Mouse (Mus musculus) hindlimb bud, embryonic 11.5 days (tissue): ENCODE results near the gene Ptgdr2.

Source experiments
- DNase-seq: peaks from one replicate; pipeline ENCODE4 v3.0.0-alpha.2; 2012; ENCODE audit warnings: low read depth, low spot score; ENCODE audit errors: extremely low spot score

Ptgdr2 gene

DNA sequence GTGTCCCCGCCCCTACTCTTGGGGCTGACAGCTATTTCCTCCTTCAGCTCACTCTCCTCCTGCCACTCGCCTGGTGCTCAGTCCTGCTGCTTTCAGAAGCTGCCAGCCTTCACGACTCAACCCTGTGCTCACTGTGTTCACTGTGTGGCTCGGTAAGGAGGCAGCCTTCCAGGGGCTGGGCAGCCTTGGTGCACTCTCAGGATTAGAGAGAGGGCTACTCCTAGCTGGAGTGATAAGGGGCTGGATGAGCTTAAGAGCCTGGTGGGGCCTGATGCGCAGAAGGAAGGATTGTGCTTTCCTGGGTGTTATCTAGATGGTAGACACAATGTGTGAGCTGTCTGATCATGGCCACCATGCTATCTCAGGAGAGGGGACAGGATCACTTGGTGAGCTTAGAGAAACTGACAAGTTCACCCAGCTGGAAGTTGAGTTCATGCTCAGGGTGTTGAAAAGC lies at the start of gene Ptgdr2:
Ptgdr2 (plus strand) TSS at position 51 of the 454 bp plus-strand sequence.
- DNase-seq = no peak

DNA sequence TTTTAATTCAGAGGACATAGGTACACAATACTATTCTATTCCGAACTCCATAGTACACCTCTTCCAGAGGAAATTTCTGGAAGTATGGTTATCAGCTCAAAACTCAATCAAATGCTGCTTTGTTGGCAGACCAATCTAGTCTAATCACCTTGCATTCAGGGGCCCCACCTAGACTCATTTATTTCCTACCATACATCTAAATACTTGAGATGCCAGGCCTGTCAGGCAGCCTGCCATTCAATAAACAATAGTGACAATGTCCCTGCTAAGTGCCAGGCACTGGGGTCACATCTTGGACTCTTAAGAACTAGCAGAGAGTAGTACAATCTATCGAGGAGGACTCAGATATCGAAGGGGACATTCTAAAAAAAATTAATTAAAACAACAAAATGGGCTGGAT lies 44.8 kb upstream of the Ptgdr2 start:
- no peak for DNase-seq

DNA sequence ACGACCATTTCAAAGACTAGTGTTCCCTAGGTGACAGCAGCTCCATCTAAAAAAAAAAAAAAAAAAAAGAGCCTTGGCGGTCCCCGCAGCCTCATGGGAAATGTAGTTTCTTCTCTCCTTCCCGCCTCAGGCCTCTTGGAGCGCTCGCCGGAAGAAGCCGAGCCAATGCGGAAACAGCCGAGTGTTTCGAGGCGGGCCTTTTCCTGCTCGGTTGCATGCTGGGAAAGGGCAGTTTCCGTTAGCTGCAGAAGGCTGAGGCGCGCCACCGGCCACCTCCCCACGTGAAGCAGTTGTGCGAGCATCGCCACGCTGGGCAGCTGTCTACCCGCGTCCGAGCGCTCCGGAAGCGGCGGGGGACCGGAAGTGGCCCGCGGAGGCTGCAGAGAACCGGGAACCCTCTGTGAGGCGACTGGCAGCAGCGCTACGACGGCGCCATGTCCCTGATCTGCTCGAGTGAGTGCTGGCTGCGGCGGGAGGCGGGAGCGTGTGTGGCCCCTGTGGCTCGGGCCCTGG lies 41.9 kb upstream of the Ptgdr2 start, which contains the start of gene Prpf19:
Prpf19 (plus strand) TSS at position 216 of the 513 bp plus-strand sequence.
- peak; percentile 91 for DNase-seq

DNA sequence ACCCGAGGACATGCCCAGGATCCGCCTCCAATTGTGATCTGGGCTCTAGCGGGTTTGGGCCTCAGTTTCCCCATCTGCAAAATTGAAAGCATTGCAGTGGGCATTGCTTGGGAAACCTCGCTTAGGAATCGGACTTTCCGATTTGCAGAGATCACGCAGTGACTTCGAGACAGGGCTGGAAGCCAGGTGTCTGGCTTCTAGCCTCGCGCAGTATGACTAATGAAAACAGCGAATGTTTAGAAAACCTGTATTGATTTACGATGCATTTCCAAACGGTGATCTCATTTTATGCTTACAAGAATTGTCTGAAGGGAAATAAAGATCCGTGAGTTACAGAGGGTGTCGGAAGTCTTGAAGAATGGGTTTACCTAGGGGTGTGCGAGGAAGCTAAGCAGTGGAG lies 41.3 kb upstream of the Ptgdr2 start:
- DNase-seq = no peak

- no peak for DNase-seq
These were observed 40.1 kb upstream of the Ptgdr2 start for GRCm38 (mm10) chr19:10896849-10897248.

DNA sequence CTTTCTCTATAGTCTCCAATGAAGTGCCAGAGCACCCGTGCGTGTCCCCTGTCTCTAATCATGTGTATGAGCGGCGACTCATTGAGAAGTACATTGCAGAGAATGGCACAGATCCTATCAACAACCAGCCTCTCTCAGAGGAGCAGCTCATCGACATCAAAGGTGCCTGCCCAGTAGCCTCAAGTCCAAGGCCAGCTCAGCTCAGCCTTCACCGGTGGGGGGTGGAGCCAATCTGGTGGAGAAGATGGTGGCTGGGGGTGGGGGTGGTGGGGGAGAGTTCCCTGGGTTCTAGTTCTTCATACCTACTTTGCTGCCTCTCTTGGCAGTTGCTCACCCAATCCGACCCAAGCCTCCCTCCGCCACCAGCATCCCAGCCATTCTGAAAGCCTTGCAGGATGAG lies 39.5 kb upstream of the Ptgdr2 start:
- DNase-seq = no peak

- no peak for DNase-seq
These were observed 36.6 kb upstream of the Ptgdr2 start for GRCm38 (mm10) chr19:10900315-10900714.

GRCm38 (mm10) chr19:10901046-10901445 lies 35.9 kb upstream of the Ptgdr2 start:
- DNase-seq = no peak

GRCm38 (mm10) chr19:10904512-10904911 lies 32.4 kb upstream of the Ptgdr2 start:
- DNase-seq = no peak

DNA sequence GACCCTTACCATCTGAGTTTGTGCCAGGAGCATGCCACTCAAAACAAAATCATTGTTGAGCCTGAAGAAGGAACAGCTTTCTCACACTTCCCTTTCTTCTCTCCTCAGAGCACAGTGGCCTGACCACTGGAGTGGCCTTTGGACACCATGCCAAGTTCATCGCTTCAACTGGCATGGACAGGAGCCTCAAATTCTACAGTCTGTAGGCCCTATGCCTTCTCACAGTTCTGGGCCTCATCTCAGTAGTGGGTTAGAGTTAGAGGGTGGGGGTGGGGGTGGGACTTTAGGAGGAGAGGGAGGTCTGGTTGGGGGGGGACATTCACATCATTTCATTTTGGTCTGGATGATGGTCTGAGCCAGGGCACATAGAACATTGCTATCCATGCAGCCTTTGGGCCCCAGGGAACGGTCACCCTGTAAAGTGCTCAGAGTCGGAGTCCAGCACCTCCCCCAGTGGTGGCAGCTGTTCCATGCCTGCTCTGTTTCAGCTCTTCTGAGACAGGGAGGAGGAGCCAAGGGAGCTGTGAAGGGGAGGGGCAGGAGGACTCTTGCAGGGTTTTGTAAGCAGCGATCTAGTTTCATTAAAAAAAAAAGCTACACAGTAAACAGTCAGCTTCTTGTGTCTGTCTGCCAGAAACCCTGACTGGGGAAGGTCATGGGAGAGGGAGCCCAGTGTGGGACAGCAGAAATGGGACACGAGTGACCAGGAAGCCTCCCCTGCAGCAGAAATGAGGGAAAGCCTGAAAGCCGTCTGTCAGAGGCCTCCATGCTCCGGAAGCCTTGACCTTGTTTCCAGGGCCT lies 31.8 kb upstream of the Ptgdr2 start:
- no peak for DNase-seq

- DNase-seq = no peak
These were observed 31.3 kb upstream of the Ptgdr2 start for GRCm38 (mm10) chr19:10905728-10906000.

- DNase-seq = no peak
These were observed 29.1 kb upstream of the Ptgdr2 start for GRCm38 (mm10) chr19:10907891-10908290.

DNA sequence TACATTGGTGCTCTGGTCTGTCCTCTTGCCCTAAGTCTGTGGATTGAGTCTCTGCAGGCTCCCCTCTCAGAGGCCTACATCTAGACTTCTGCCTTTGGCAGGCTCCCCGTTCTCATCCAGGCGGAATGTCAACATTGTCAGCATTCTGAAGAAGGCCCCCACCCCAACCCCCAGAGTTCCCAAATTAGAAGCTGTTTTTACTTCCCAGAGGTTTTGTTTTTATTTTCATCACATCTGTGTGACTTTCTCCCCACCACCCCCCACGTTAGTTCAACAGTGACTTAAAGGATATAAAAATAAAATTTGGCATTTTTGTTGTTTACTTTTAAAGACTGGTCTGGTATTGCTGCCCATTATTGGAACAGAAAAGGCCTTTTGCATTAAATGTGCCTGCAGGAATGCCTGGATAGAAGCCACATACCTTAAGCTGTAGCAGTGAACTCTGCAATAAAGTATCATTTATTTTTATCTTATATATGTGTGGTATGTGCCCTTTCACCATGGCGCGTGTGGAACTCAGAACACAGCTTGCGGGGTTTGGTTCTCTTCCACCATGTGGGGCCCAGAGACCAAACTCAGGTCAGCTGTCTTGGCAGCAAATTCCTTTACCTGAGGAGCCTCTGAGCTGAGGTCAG lies 27.8 kb upstream of the Ptgdr2 start:
- DNase-seq = no peak

DNA sequence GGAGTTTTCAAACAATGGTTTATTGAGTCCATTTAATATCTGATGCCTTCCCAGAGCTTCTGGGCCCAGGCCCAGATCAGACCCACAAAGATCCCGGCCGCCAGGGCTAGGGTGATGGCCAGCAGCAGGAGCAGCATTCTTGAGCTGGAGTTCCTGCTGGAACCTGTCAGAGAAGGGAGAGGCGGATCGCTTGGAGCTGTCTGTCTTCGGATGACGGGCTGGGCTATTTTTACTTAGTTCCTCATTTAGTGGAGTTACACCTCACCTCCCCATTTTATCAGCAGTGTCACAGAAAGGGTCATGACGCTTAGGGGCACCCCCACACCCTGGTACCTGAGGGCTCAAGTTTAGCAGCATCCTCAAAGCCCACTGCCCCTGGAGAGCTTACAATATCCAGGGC lies 22.7 kb upstream of the Ptgdr2 start:
- DNase-seq = no peak

GRCm38 (mm10) chr19:10914870-10915269 lies 22.1 kb upstream of the Ptgdr2 start:
- DNase-seq = no peak

- no peak for DNase-seq
These were observed 20.5 kb upstream of the Ptgdr2 start for GRCm38 (mm10) chr19:10916506-10916905.

GRCm38 (mm10) chr19:10918321-10918991 lies 18.5 kb upstream of the Ptgdr2 start:
- DNase-seq = no peak

DNA sequence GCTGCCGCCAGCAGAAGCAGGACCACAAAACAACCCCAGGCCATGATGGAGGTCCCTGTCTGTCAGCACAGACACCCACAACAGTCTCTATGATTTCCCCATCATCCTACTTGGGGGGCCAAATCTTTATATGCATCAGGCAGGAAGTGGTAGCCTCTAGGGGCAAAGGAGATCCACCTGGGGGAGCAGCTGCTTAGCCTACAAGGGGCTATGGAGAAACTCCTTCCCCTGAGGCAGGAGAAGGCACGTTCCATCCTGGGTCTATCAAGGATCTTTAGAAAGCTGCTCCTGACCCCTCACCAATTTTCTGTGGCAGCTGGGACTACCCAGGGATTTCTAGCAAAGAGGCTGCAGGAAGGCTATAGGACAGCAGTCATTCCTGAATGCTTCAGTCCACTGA lies 16.4 kb upstream of the Ptgdr2 start, which contains the start of gene Zp1:
Zp1 (minus strand) TSS at position 101 of the 400 bp plus-strand sequence.
- no peak for DNase-seq

- no peak for DNase-seq
These were observed 15.9 kb upstream of the Ptgdr2 start for GRCm38 (mm10) chr19:10921058-10921457.

- DNase-seq = no peak
These were observed 12.7 kb upstream of the Ptgdr2 start for GRCm38 (mm10) chr19:10924220-10924619.

DNA sequence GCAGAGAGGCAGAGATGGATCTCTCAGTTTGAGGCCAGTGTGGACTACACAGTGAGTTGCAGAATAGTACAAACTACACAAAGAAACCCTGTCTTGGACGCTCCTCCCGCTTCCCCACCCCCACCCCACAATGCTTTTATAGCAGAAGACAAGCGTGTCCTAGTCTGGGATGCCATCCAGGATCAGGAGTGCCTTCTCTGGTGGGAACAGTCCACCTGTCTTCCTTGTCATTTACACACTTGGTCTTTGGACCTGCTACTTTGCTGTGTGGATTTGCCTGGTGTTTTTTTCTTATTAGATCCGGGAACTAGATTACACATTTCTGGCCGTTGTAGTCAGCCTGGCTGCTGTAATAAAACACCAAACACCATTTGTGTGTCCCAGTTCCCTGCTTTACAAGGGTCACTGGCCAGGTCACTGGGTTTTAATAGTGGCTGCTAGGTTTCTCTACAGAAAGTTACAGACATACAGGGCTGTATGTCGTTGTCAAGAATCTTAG lies 10.8 kb upstream of the Ptgdr2 start:
- no peak for DNase-seq

GRCm38 (mm10) chr19:10926666-10927065 lies 10.3 kb upstream of the Ptgdr2 start:
- DNase-seq = no peak
